Mouse (Mus musculus) CD4-positive helper T cell, adult 2 months (primary cell): Measurements from ENCODE around the gene Ccnd1.

Experiments
- DNase-seq: peaks from one replicate; pipeline ENCODE4 v3.0.0-alpha.2; 2012; ENCODE audit warnings: low read depth, missing footprints, low spot score

Ccnd1 gene

DNA sequence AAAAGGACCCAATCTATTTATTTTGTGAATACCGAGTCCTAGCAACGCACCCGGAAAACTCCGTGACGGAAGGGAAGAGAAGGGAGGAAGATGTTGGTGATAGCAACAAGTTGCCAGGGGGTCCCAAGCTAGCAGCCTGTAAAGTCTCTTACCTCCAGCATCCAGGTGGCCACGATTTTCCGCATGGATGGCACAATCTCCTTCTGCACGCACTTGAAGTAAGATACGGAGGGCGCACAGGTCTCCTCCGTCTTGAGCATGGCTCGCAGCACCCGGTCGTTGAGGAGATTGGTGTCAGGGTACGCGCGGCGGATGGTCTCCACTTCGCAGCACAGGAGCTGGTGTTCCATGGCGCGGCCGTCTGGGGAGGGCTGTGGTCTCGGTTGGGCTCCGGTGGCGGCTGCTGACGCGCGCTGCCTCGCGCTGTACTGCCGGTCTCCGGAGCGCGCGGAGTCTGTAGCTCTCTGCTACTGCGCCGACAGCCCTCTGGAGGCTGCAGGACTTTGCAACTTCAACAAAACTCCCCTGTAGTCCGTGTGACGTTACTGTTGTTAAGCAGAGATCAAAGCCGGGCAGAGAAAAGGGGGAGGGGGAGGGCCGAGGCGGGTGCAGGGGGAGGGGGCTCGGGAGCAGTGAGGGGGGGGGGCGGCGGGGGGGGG, at the start of gene Ccnd1:
Gene Ccnd1, minus strand, starts transcription at position 582 of the 659 bp plus-strand sequence.
- no peak for DNase-seq

DNA sequence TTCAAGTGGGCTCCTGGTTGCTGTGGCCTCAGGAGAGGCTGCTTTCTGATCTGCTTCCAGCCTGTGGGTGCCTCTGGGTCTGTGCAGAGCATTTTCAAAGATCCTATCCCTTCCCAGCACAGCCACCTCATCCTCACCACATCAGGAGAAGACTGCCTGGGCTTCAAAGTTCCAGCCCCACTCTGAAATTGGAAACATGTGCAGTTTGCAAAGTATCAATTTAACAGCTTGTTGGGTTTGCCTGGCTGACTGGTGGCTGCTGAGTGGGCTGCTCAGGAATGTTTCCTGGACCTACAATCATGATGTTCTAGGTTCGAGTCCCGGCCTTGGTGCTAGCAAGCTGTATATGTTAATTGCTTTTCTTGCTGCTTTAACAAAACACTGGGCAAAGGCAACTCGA, 49.1 kb upstream of the Ccnd1 start:
- DNase-seq, result no peak

DNA sequence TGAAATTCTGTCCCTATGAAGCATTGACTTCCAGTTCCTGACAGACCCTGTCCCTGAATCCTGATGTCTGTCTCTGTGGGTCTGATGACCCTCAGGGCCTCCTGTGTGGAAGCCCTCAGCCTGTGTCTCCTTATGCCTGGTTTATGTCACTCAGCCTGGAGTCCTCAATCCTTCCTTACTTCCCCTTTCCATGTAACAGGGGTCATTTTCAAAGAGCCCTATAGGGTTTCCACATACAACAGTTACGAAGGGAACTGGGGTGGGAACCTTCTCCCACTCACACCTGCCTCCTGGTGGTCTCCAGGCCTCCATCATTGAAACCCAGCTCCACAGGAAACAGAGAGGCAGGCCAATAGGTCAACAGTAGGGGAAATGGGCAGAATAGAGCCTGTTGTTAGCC, 45.4 kb upstream of the Ccnd1 start:
- DNase-seq, result no peak

DNA sequence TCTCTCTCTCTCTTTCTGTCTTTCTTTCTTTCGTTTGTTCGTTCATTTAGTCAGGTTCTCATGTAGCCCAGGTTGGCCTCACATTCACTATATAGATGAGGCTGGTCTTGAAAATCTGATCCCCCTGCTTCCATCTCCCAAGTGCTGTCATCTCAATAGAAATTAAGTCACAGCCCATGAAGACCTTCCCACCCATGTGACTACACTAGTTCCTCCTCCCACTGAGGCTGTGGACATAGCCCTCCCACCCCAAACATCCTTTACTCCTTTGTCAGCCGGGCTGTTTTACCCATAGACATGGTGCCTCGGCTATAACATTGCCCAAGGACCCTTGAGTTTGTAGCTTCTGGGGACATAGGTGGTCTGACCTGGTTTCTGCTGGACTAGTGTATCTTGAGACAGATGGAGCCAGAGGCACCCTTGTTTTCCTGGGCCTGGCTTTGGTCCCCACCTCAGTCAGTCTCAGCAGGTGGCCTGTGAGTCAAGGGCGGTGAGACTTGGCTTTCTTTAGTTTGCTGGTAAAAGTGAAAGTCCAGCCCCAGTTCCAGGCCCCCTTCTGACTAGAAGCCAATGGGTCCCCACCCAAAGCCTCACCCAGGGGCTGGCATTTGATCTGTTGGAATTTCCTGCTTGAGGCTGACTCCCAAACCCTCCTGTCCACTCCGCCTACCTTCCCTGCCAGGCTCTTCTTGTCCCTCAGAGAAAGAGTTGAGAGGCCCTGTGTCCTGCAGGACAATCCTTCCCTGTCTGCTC, 42.8 kb upstream of the Ccnd1 start:
- DNase-seq, result no peak

DNA sequence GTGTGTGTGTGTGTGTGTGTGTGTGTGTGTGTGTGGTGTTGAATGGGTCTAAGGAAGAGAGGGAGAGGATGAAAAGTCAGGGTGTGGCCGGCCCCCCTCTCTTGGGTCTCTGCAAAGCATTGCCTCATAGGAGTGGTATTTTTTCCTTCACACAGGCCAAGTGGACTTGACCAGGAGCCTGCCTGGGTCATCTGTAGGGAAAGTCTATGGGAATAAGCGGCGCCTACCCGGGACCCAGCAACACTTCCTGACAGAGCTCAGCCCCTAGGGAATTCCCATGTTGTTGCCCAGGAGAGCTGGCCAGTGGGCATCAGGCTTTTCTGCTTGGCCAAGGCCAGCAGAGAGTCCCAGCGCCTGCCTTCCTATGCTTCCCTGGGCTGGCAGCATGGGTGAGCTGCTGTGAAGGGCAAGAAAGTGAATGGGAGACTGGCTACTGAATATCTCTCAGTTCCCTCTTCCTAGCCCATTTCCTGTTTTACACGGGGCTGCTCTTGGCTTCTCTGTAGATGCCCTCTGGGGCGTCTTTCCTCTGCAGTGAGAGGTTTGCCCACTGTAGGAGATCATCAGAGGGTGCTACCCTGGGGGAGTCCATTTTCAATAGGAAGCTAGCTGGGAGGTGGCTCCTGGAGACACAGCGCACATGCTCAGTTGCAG, 41.8 kb upstream of the Ccnd1 start:
- no peak for DNase-seq

DNA sequence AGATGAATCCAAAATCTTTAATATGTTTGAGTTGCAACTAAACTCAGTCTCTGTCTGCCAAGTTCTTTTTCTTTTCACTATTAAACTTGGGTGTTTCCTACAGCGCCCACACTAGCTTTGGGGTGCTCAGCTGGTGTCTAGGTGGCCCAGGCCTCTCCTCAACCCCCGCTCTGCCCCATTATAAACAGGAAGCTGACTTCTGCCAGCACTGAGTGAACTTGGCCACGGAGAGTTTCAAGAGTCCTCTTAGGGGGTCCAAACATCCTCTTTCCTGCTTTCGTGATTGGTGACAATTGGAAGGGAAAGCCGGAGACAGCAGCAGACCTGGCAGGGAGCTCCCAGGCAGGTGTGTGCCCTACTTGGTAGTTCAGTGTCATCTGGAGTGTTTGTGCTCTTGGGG, 40.1 kb upstream of the Ccnd1 start:
- no peak for DNase-seq

DNA sequence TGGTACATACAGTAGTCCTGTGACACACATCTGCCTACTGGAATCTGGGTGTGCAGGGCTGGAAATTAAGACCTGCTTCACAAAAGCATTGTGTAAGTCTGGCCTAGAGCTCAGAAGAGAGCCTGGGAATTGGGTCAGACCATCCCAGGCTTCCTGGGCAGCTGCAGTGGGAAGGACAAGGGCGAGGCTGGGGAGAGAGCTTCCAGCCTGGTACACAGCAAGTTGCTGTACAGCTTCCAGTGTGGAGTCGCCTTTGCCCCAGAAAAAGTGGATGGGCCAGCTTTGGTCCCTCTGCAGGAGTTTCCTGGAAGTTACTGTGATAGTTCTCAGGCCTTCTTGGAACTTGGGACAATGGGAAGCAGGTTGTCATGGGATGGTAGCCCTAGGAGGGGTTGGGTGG, 37.4 kb upstream of the Ccnd1 start:
- no peak for DNase-seq

DNA sequence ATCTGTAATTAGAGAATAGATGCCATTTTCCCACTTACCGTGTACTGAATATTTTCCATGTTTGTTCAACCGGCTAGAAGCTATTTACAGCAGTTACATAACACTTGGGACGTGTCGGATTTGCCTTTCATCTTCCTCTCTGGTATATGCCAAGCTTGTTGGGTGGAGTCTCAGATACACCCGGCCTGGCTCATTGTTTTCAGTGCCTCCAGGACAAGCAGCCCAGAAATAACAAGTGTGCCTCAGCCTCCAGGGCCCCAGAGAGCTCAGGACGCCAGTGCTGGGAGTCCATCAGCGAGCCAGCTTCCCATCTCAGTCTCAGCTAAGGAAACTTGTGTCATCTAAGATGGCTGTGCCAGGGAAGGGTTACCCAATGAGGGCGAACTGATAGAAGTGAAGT, 33.7 kb upstream of the Ccnd1 start:
- DNase-seq, result no peak

DNA sequence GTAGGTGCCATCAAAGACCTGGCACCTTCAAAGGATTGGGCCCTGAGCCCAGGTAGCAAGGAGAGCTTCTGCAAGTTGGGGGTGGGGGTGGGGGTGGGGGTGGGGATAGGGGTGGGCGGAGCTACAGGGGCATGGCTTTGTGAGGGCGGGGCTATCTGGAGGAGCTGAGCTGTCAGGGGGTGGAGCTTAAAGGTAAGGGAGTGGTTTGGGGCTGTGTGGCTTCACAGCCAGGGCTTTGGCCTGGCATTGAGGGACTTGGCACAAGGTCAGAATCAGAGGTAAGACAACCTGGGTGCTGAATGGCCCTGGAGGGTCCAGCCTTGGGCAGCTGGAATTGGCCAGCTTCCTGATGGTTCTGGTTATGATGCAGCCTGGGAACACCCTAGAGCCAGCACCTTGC, 32.0 kb upstream of the Ccnd1 start:
- no peak for DNase-seq

DNA sequence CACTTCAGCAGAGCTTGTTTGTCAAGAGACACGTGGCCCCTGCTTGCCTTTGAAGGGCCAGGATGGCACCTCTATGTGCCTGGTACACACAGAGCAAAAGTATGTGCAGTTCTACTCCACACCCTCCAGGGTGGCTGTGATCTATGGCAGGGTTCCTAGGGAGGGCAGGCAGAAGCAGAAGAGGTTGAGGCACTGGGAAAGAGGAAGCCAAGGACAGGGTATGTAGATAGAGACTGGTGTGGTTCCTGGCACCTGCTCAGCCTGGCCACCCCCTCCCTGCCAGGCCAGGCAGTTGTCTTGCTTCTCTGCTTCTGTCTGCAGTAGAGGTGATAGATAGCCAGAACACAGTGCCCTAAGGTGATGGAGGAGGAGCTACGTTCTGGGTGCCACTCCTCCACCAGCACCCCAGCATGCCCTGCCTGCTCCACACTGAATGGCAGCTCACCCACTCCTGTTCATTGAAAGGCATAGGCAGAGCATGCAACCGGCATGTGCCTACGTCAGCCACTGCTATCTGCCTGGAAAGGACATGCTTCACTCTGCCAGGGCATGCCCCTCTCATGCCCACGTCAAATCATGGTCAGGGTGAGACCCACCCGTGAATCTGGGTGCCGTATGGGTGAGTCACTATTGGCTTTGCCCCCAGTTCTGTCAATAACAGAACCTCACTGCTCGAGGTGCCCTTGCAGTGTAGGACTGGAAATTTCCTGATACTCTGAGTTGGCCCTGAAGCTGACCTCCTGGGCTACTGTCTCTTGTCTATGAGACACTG, 31.5 kb upstream of the Ccnd1 start:
- no peak for DNase-seq

DNA sequence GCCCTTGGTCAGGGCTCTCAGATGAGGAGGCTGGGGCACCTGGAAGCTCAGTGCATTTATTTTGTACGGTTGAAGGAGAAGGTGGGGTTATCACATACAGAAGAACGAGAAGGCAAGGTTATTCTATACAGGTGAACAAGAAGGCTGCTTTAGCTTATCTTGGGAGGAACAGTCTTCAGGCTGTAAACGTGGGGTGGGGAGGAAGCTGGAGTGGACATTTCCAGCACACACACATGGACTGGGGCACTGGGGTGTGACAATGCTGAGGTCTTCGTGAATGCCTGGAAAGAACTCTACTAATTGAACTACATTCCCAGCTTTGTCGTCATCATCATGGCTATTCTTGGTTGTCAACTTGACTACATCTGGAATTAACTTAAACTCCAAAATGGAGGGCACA, 26.2 kb upstream of the Ccnd1 start:
- no peak for DNase-seq

DNA sequence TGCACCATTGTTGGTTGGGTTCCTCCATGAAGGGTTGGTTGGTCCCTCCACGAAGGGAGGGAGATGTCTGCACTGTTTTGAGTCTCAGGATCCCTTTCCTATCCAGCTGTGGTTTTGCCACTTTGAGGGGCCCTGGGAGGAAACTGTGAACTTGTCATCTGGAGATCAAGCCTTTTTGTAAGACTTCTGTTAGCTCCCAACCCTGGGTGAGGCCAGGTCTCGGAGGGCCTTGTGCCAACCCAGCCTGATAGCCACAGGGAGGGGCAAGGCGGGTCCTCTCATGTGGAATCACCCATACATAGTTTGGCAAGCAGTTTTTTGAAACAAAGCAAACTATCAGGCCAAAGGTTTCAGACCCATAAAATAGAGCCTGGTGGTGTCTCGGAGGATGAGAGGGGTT, 24.6 kb upstream of the Ccnd1 start:
- DNase-seq, result no peak

DNA sequence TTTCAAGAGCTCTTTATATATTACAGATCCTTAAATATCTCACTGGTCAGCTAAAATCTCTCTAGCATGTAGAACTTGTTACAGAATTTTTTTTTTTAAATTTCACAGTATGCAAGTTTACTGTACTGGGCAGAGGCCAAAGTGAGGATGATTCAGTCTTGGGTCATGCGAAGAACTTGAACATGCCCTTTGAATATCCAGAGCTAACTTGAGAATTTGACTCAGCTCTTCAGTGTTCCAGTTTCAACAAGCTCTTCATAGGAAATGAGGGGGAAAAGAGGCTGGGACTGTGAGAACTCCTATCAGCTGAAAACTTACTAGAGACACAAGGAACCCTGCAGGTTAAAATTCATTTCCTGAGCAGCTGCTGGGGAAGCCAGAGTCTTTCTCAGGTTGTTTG, 24.2 kb upstream of the Ccnd1 start:
- DNase-seq, result no peak

DNA sequence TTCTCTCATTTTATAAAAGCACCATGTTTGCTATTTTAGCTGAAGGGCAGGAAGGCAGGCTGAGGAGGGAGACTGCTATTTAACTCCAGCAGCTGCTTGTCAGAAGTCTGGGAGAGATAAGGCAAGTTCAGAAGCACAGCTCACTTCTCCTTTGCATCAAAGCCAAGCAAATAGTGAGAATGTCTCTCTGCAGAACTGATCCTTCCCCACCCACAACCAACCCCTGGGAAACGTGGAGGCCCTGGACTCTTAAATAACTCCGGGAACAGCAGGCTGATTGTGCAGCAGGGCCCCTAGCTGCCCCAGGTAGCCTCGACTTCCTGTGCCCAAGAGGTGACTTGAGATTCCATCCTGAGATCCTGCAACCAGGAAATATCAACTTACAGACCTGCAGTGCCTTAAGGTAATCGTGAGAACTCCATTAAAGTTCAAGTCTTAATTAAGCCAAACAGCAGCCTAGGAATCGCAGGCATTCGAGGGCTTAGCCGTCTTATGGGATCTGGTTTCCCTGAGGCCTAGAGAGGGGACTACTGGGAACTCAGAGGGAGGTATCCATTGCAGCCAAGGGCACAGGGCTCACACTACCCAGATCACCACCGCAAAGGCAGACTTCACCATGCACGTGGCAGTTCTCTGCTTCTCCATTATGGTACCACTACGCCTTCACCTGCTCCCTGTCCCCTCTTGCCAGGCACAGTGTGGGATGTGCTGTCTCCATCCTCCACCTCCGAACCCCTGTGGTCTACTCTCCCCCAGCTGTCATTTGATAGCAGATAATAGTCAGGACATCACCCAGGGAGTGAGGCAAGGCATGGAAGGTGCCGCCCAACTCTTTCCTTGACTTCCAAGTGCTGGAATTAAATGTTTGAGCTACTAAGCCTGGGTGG, 19.0 kb upstream of the Ccnd1 start:
- DNase-seq, result no peak

DNA sequence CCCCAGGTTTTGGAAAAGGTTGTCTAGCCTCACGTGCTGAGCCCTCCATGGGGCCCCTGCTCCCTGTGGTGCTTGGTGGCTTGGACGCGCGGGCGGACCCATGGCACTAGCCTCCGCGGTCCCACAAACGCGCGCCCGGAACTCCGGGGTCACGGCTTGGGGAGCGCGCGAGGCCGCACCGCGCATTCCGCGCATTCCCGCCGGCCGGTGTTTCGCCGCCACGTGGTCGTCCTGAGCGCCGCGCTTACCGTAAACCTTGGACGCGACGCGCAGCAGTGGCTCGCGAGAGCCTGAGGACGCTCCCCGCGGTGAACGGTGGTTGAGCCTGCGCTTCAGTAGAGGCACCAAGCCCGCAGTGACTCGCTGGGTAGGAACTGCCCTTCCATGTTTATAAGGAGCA, 3.5 kb upstream of the Ccnd1 start:
- DNase-seq, result peak; percentile 25

DNA sequence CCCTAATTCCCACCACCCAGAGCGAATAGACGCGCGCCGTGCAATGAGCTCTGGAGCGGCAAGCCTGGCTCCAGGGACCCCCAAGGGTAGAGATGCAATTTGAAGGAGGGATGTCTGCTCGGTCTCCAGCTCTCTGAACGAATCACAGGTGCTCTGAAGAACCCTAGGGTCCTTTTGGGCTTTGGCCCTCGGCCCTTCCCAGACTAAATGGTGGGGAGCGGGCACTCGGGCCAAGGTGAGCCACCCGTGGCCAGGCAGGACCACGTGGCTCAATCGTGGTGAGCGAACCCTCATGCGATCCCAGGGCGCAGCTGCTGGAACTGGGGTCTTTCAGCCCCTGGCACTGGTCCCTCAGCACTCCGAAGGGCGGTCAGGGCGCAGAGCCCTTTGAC, 3.0 kb upstream of the Ccnd1 start:
- no peak for DNase-seq

DNA sequence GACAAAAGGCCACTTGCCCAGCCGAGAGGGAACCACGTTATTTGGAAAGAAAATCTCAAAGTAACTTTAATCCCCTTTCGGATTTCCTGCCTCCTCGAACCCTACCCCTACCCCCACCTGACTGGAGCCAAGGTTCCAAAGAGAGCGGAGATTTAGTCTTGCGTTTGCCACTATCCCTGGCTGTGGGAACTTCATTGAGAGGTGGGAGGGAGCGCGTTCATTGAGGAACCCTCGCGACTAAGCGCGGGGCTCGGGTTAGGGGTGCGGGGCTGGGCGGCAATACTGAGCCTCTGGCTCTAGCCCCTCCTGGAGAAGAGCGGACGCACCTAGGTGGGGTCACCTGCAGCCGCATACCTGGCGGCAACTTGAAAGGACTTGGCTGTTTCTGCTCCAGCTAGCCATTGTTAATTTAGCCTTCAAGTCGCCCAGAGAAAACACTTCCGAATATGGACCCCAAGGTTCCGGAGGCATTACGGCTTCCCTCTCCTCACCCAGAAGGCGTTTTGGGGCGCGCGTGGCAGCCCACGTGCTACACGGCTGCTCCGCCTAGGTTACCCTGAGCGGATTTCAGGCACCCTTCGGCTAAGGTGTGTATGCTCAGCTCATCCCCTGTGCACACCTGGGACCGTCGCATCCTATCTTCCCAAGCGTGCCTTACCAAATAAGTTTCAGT, 2.5 kb upstream of the Ccnd1 start:
- no peak for DNase-seq

DNA sequence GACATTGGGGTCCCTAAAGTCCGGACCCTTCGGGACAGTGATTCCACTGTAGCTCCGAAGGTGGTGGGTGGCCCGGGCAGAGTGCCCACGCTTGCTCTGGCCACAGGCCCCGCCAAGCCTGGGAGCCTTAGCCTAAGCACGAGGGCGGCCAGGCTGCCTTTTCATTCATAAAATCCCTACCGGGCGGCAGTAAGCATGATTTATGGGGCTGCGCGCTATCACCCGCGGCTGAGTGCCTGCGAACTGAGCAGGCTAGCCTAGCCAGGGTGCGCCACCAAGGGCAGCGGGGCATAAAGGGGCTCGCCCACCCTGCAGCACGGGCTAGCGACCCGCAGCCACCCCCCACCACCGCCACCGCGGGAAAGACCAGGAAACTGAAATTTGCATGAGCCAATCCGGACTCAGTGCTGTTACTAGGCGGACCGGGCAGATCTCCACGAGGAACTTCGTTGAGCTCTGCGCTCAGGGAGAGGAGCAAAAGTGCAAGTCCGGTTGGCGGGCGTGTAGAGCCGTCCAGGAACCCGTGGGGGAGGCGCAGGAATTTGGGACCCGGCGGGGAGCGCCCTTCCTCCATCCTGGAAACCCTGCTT, 1.6 kb upstream of the Ccnd1 start:
- DNase-seq, result no peak

DNA sequence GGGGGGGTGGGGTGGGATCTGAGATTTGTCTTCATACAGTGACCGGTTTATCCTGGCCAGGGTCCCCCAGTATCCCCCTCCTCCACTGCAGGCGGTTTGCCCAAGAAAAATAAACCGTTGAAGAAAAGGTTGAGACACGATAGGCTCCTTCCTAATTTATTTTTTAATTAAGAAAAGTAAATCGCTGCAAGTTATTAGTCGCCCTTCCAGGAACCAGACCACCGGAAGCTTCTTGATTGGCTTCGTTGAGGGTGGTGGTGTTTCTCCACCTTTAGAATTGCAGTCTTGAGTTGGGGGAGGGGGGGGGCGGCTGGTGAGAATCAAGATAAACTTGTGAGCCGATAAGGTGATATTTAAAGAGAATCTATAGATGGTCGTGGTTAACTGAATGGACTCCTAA, 860 bp upstream of the Ccnd1 start:
- DNase-seq, result no peak

DNA sequence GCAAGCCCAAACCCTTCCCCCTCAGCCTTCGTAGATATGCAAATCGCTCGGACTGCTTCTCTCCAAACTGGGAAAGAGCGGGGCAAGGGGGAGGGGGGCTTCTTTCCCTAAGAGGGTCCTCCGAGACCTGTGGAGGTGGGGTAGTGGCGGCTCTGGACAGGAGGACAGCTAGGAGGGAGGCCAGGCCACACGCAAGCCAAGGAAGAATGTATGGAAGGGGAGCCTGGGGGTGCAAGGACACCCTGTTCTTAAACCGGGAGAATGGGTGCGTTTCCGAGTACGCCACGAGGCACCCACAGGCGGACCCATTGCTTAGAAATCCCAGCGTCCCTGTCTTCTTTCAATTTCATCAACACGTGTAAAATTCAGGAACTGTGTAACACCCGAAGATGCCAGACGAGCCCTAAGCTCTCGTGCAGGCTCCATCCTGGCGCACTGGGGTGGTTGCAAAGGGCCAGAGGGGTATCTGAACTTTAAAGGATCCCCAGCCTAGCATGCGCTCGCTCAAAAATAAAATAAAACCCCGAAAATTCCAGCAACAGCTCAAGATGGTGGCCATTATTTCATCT, 362 bp upstream of the Ccnd1 start:
- no peak for DNase-seq
